Mouse (Mus musculus): Measurements from ENCODE around the gene Gm7995.
"Not testable (repeated sequence)": the region's sequence is repeated elsewhere in the genome, so short reads cannot be mapped to it uniquely, and the experiment has no call there.

Gene Gm7995

DNA sequence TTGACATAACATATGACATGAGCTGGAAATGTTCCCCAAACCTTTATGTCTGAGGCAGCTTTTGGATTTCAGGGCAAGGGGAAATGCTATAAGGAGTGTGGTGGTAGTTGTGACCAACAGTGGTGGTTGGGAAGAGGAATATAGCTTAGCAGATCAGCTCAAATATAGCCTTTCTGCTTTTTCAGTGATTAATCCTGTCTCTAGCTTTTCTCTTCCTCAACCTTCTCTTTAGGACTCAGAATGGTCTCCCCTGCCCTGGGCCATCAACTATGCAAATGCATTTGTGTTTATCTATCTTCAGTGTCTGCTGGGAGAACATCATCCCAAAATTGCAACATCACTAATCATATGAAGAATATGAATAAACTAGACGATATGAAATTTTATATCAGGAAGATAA is at the start of gene Gm7995:
Gm7995 (plus strand) TSS at position 301 of the 400 bp plus-strand sequence.
- not testable (repeated sequence) for DNase-seq (ENCODE audit: low spot score)

- not testable (repeated sequence) for DNase-seq (ENCODE audit: low spot score)
These were observed 12.8 kb upstream of the Gm7995 start, which contains the start of gene Gm9611 for GRCm38 (mm10) chr14:42297258-42297657. Gene Gm9611, minus strand, starts transcription at chr14:42297358.

Measured in MN1 (cell line).